Mouse (Mus musculus): ENCODE data around the gene Src.
A peak's percentile ranks its signal among the peaks of the same experiment; 100 is the strongest.
"Not testable (repeated sequence)": the region's sequence is repeated elsewhere in the genome, so short reads cannot be mapped to it uniquely, and the experiment has no call there.

Src gene

DNA sequence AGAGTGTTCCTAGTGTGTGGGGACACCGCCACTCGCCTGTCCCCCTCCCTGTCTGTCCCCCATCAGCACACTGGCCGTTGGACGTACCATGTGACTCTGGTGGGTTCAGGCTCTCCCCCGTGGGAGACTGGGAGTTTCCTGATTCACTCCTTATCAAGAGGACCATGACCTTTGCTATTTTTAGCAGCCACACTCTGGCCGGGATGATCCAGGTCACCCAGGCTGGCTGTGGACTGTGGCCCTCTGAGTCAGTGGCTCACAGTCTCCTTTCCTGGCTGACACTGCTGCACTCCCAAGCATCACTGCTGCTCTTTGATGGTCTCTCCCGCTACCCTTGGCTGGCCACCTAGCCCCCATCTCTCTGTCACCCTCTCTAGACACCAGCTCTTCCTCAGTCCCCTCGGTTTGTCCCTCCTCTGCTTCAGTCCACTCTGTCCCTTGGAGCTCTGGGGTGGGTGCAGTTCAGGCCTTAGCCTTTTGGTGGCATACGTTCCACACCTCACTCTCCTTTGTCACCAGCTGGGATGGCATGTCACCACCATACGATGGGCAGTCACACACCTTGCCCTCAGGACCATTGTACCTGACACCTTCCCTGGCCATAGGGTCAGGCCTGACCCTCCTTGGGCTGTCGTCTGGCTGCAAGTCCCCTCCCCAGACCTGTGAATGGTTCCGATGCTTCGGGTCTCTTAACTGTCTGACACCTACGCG is 61.8 kb downstream of the Src start:
- DNase-seq, result no peak

DNA sequence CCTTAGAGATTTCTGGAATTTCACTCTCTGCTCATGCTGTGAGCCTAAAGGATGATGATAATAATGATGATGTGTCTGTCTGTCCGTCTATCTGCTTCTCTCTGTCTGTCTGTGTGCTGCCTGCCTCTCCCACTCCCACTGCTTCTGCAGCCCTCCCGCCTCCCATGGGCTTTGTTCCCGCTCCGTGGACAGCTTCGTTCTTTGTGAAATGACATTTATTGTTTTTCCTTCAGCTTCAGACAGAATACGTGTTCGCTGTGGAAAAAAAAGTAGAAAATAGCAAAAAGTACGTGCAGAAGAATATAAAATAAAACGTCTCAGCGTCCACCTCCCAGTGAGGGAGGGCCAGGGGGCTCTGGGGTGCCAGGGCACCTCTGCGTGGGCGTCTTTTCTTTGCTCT is 64.5 kb downstream of the Src start:
- DNase-seq, result no peak

DNA sequence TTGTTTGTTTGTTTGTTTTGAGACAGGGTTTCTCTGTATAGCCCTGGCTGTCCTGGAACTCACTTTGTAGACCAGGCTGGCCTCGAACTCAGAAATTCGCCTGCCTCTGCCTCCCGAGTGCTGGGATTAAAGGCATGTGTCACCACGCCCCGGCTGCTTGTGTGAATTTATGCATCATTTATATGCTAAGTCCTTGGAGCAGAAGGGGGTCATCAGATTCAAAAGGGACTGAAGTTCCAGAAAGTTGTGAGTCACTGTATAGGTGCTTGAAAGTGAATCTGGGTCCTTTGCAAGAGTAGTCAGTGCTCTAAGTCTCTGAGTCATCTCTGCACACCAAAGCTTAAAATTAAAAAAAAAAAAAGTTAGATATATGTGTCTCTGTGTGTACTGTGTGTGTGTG is 68.3 kb downstream of the Src start:
- not testable (repeated sequence) for DNase-seq

DNA sequence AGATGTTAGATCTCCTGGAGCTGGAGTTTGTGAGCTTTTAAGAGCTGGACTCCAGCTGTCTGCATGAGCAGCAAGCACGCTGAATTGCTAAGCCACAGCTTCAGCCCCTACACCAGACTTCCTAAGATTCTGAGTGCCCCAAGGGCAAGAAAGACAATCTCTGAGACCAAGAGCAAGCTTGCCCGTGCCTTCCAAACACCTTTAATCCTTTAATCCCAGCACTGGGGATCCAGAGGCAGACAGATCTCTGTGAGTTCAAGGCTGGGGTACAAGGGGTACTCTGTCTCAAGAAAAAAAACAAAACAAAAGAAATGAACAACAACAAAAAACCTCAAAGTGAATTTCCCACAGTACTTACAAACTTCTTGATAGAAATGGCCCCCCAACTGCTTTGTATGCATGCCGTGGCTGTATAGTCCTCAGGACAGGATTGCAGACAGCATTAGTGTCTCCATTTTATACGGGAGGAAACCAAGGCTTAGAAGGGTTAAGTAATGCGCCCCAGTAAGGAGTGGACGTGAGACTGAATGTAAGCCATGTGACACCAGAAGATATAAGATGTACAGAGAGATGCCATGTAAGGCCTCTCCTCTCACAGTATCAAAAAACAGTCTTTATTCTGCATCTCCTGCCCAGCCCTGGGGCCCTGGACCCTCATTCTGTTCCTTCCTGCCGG is 68.9 kb downstream of the Src start:
- DNase-seq, result no peak

DNA sequence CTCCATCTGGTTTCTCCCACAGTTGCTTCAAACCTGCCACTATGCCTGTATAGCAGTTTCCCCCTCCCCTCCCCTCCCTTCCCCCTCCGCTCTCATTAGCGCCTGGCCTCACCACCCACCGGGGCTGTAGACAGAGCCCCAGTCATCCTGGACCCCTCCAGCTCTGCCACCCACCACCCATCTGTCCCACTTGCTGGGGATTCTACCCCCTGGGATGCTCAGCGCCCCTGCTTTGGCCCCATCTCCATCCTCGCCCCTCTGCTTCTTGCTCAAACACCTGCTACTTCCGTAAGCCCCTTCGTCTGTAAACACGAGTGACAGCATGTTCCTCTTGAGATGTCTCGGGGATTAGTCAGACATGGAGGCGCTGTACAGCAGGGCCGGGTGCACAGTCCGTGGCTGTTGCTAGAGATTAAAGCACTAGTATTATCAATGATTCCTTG is 69.5 kb downstream of the Src start:
- DNase-seq, result no peak

DNA sequence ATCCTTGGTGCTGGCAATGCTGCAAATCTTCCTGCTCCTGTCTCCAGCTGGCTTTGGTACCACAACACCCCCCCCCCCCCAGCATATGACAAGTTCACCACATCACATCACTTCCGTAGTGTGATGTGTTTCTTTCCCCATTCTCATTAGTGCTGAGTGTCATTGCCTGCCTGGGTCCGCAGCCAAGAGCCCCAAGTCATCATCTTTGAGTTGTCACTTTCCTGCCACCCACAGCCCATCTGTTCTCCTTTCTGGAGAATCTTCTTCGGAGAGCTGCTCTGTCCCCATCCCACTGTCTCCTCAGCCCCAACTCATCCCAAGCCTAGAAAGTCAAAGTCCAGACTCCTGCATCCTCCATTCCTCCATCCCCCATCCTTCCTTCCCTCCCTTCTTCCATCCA is 75.0 kb downstream of the Src start:
- DNase-seq, result no peak

DNA sequence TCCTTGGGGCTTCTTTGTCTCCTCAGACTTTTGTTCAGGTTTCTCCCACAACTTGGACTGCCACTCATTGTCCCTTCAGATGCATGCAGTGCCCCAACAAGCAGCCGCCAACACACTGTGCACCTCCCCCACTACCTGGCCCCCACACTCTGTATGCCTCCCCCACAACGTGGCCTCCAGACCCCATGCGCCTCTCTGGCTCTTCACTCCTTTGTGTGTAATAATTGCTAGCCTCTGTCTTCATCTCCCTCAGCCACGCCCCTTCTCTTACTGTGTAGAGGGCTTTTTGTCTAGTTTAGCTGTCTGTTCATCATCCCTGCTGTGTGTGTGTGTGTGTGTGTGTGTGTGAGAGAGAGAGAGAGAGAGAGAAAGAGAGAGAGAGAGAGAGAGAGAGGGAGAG is 80.3 kb downstream of the Src start:
- DNase-seq, result no peak

DNA sequence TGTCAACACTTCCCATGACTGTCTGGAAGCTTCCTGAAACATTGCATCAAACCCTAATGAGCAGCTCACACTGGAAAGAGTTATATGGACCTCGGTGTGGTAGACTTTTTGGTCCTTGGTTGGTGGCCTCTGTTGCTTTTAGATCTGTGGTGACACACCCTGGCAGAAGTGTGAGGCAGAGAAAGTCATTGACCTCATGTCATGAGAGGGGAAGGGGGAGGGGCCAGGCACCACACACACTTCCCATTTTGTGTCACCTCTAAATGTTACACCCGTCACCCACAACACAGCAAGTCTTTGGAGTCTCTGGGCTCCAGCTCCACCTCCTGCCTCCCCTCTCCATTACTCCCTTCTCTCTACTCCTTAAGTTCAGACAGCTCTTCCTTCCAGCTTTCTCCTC is 82.1 kb downstream of the Src start:
- no peak for DNase-seq

DNA sequence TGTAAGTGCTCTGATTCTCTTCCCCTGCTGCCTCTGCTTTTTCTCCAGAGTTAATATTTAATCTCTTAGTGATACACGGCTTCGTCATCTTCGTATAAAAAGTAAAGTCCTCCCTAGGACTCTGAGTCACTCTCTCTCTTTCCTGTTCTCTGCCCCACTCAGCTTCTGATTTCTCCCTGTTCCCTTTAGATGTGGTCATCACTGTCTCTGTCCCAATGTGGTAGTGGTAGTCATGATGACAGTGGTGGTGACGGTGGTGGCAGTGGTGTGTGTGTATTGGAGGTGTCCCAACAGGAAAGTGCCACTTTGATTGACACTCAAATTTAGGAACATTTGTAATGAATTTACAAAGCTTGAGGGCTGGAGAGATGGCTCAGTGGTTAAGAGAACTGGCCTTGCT is 83.1 kb downstream of the Src start:
- no peak for DNase-seq

DNA sequence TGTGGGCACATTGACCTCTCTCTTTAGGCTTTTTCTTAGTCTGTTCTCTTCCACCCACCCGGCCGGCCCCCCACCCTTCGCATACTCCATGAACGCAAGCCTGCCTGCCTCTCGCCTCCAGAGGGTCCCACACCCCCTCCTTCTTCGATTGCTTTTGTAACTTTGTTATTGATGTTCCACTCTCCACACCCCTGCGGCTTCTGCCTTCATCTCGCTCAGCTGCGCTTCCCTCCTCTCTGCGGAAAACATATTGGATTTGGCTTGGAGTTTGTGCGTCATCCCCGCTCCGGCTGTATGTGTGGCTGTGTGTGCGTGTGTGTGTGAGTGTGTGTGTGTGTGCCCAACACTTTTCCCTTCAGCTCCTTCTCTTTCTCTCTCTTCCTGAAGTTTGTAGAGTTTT is 88.5 kb downstream of the Src start:
- no peak for DNase-seq

DNA sequence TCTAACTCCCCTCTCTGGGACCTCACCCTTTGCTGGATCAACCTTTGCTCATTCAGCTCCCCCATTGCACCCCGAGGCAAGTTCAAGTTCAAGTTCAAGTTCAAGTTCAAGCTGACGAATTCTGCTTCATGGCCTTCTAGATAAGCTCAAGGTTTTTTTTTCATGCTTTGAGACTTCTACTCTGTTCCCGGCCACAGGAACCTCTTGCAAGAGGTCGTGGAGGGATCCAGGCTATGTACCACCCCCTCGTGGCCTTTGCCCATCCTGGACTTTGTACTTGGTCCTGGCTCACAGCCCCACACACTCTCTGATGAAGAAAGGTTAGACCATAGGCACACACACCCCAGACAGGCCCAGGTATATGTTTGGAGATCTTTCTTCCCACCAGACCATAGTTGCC is 90.9 kb downstream of the Src start:
- DNase-seq, result no peak

DNA sequence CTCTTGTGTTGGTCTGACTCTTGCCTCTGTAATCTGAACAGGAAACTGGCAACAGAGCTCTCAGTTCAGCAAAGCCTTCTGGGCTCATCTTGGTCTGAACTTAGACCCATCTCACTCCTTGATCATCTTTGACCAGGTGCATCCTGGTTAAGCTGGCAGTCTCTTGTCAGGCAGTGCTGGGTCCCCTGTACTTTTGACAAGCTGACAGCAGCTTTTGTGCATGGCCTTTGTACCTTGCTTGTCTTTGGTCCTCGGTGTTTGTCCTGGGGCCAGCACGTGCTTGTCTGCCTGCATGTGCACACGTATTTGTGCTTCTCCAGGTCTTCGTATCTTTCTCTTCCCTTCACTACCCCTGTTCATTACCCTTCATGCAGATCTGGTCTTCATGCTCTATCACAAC is 91.8 kb downstream of the Src start:
- DNase-seq, result no peak

DNA sequence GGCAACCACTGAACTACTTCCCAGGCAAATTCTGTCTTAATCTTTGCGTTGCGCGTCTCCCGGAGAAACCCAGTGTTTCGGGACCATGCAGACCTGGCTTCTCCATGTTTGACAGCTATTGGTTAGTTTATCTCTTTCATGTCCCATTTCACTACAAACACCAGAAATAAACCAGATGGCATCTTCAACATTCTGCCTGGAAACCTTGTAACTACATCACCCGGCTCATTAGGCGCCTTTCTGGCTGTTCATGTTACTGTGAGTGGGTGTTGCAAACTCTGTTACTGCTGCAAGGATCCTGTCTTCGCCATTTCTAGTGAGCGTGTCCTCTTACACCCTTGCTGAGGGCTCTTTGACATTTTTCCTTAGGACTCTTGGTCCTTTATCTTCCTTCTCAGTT is 94.6 kb downstream of the Src start:
- no peak for DNase-seq

DNA sequence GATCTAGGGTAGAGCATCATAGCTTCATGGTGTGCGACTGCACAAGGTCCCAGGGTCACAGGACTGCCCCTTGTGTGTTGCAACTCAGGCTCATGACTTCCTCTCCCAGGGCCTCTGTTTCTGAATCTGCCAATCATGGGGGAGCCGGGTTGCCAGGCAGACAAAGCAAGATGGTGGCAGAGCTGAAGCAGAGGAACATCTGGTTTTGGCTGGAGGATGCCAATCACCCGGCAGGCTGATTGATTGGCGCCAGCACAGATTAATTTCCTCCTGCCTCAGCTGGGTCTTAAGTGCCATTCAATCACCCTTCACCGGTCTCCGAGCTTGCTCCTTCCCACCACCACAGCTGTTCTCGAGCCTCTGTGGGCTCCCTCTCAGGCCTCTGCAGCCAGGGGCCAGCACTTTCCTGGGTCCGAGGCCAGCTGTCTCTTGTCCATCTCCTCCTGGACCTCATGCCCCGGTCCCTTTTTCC is 95.5 kb downstream of the Src start:
- no peak for DNase-seq

DNA sequence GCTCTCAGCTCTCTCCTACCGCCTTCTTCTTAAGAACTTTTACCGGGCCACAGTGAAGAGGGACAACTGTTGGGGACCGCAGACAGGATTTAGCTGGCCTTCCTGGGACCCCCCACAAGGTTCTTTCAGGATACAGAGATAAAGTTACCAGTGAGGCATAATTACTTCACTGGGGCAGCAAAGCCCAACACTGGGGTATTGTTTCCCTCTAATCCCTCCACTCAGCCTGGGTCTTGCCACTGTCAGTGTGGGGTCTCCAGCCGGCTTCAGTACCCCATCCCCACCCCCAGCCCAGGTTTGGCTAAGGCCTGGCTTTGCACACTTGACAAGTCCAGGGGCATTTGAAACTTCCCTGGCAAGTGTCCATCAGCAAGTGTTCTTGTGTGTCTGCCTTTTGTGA is 96.1 kb downstream of the Src start:
- DNase-seq, result no peak

DNA sequence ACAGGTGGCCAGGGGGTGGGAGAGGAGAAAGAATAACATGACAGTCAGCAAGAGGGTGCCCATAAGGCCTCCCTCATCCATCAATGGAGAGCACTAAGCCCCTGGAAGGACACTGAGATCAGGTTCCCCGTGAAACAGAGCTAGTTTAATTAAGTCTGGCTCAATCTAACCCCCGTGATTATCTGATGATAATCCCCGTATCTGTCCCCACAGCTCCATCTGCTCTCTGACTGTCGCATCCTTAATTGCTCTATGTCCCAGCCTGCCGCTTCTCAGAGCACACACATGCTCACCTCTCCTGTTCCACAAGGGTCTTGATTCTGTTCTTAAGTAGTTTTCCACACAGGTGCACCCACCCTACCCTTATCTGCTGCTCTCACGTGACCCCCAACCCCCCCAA is 99.3 kb downstream of the Src start:
- DNase-seq, result no peak

DNA sequence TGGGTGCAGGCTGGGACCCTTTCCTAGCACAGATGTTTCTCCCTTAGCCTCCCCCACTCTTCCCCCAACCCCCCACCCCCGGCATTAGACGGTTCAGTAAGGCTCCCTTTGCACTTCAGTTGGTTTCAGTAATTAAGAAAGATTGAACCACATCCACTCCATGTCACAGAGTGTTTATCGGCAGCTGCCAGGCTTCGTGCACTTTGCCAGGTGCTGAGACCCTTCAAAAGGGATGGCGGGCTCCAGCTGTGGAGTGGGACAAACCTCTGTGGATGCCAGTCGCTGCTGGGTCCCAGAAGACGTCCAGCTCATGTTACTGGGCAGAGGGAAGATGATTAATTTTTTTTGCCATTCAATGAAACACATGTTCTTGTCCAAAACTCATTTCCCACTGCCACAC is 100.2 kb downstream of the Src start:
- no peak for DNase-seq

DNA sequence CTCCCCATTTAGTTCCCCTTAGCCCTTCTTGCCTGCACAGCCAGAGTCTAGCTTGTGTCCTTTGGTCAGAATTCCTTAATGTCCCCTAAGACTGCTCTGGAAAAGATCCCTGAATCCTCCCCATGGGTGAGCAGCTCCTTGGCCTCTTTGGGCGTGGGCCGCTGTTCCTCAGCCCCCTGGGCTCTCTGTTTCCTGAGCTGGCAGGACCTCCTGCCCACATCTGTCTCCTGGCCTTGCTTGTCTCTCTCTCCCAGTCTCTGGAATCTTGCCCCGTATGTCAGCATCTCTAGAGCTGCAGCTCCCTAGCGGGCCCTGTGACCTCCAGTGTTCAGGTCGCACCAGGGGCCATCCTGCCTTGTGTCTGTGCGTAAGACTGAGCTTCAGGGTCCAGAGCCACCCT is 101.2 kb downstream of the Src start:
- peak; percentile 94 for DNase-seq

DNA sequence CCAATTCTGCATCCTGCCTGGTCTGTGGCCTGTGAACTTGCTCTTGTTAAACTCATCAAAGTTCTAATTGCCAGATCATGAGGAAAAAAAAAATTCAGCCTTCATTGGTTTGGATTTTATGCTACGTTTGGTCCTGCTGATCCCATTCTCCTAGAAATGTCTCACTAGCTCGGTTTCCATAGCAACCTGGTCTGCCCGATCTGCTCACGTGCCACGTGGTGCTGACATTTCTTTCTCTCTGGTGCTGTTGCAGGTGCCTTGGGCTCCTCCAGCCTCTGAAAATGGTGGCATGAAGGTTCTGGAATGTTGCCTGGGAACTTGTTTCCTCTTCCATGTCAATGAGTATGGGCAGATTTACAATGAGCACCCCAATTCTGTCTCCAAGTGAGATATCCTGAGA is 102.3 kb downstream of the Src start:
- DNase-seq, result no peak
